Mouse (Mus musculus): ENCODE data around the gene Prim2. TPM values are rescaled to one million over a fixed set of nuclear protein-coding genes. Genes with fewer than 3 reads are reported as not detected.
A peak's percentile ranks its signal among the peaks of the same experiment; 100 is the strongest.

The Prim2 gene
- polyA plus RNA-seq, 1 experiment from 2014 or later: 21.5 TPM

GRCm38 (mm10) chr1:33565764-33566401, 103.7 kb downstream of the Prim2 start:
- no peak overlapping the region for H3K4me2 ChIP-seq

DNA sequence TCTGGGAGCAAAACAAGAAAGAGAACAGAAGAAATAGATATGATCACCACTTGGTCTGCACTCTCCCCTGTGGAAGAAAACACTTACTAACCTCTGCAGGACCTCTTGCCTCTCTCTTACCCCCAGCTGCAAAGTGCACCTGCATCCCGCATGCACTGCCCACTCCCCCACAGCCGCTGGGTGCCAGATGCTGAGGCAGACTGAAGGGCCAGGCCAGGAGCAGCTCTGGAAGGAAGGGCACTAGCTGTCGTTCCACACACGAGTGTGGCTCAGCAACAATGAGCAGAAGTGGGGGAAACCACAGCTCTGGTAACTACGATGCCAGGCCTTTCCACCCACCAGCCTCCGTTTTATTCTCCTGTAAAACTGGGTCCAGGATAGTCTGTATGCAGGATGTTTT, 105.6 kb downstream of the Prim2 start:
- Histone ChIP-seq H3K4me2 (no peak overlapping the region), H3K27me3 (no peaks in the 10 kb centered on the region), H3K4me3 (no peak overlapping the region), H3K27ac (replicated peaks) (no peak overlapping the region), H3K36me3 (no peaks in the 10 kb centered on the region), H3K9me3 (no peaks in the 10 kb centered on the region), H3K9ac (no peak overlapping the region), H3K4me1 (replicated peaks) (no peaks in the 10 kb centered on the region)
- no peak for ATAC-seq (ENCODE audit: low read depth)
- 82% methylated on average over 6 of the region's 6 CpGs for WGBS

More at GRCm38 (mm10) chr1:33565764-33566401, 103.7 kb downstream of the Prim2 start:
- no peaks in the 10 kb centered on the region for H3K27me3 ChIP-seq
- no peaks in the 10 kb centered on the region for H3K4me1 ChIP-seq (replicated peaks)
- H3K4me3 ChIP-seq: no peak overlapping the region
- 57% methylated on average over 7 of the region's 7 CpGs for WGBS
- H3K9ac ChIP-seq: no peak overlapping the region
- no peak for ATAC-seq (ENCODE audit: low read depth)
- H3K27ac ChIP-seq (replicated peaks): no peak overlapping the region
- no peaks in the 10 kb centered on the region for H3K9me3 ChIP-seq
- no peaks in the 10 kb centered on the region for H3K36me3 ChIP-seq

DNA sequence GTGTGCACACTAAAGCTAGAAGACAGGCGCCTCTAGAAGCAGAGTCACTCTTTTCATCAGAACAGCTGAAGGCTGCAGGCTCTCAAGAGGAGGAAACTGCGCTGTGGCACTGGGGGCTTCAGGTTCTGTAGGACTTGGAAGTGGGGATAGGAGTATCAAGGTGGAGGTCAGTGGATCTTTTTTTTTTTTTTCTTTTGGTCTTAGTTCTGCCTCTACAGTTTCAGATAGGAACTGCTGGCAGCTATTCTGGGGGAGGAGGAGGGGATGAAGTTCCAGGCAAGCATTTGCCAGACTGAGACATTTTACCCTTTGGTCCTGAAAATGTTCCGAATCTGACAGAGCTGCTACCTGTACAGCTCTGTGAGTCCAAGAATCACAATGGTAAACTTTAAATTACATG, 106.0 kb downstream of the Prim2 start:
- no peak for ATAC-seq (ENCODE audit: low read depth)
- no peak overlapping the region for H3K9ac ChIP-seq
- WGBS: 84% methylated on average over 3 of the region's 3 CpGs
- H3K4me3 ChIP-seq: no peak overlapping the region
- H3K27ac ChIP-seq (replicated peaks): no peak overlapping the region
- H3K4me1 ChIP-seq (replicated peaks): no peaks in the 10 kb centered on the region
- no peaks in the 10 kb centered on the region for H3K36me3 ChIP-seq
- H3K27me3 ChIP-seq: no peaks in the 10 kb centered on the region
- H3K9me3 ChIP-seq: no peaks in the 10 kb centered on the region
- H3K4me2 ChIP-seq: no peak overlapping the region

- Histone ChIP-seq H3K9me3 (no peaks in the 10 kb centered on the region), H3K4me1 (replicated peaks) (no peaks in the 10 kb centered on the region), H3K36me3 (no peaks in the 10 kb centered on the region), H3K27ac (replicated peaks) (no peak overlapping the region), H3K4me2 (no peak overlapping the region), H3K27me3 (no peaks in the 10 kb centered on the region), H3K4me3 (no peak overlapping the region), H3K9ac (no peak overlapping the region)
- no peak for ATAC-seq (ENCODE audit: low read depth)
- 91% methylated on average over 4 of the region's 4 CpGs for WGBS
Measured at GRCm38 (mm10) chr1:33556638-33557037, 113.0 kb downstream of the Prim2 start.

DNA sequence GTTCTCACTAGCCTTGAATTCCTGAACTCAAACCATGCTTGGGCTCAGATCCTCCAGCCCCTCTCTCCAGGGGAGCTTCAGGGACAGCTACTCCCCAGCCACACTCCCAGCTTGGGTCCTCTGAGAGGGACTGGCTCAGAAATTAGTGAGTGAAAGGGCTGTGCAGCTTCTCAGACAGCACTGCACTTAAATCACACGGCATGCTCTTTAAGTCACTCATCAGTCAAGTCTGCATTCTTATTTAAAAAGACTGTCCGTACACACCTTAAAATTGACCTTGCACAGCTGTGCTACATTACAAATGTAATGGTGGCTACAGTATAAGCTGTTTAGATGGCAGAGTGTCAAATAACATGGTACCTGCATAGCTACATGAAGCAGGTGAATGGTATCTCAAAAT, 114.0 kb downstream of the Prim2 start:
- WGBS: 54% methylated on average over 2 of the region's 2 CpGs
- Histone ChIP-seq H3K27ac (replicated peaks) (no peak overlapping the region), H3K9me3 (no peaks in the 10 kb centered on the region), H3K9ac (no peak overlapping the region), H3K36me3 (no peaks in the 10 kb centered on the region), H3K4me3 (no peak overlapping the region), H3K4me1 (replicated peaks) (no peaks in the 10 kb centered on the region), H3K4me2 (no peak overlapping the region), H3K27me3 (no peaks in the 10 kb centered on the region)
- no peak for ATAC-seq (ENCODE audit: low read depth)

- ATAC-seq (ENCODE audit: low read depth): no peak
- Histone ChIP-seq H3K9me3 (no peaks in the 10 kb centered on the region), H3K27ac (replicated peaks) (no peak overlapping the region), H3K27me3 (no peaks in the 10 kb centered on the region), H3K4me1 (replicated peaks) (no peaks in the 10 kb centered on the region), H3K4me3 (no peak overlapping the region), H3K9ac (no peak overlapping the region), H3K4me2 (no peak overlapping the region), H3K36me3 (no peaks in the 10 kb centered on the region)
- WGBS: 95% methylated on average over 9 of the region's 9 CpGs
Measured at GRCm38 (mm10) chr1:33551350-33551749, 118.2 kb downstream of the Prim2 start.

- no peaks in the 10 kb centered on the region for H3K4me1 ChIP-seq (replicated peaks)
- H3K27me3 ChIP-seq: no peaks in the 10 kb centered on the region
- no peaks in the 10 kb centered on the region for H3K9me3 ChIP-seq
- H3K36me3 ChIP-seq: no peaks in the 10 kb centered on the region
- 94% methylated on average over 7 of the region's 7 CpGs for WGBS
- no peak overlapping the region for H3K4me2 ChIP-seq
- H3K27ac ChIP-seq (replicated peaks): no peak overlapping the region
- no peak overlapping the region for H3K4me3 ChIP-seq
- H3K9ac ChIP-seq: no peak overlapping the region
- ATAC-seq (ENCODE audit: low read depth): no peak
Measured at GRCm38 (mm10) chr1:33541708-33542107, 127.9 kb downstream of the Prim2 start.

- H3K9ac ChIP-seq: no peak overlapping the region
- no peak overlapping the region for H3K27ac ChIP-seq (replicated peaks)
- 0 out of 2 replicates have a peak, but pooled peaks cover 3% of the 10 kb centered on the region for H3K9me3 ChIP-seq
- H3K4me3 ChIP-seq: no peak overlapping the region
- H3K36me3 ChIP-seq: no peaks in the 10 kb centered on the region
- no peak overlapping the region for H3K4me2 ChIP-seq
- no peaks in the 10 kb centered on the region for H3K4me1 ChIP-seq (replicated peaks)
- no peaks in the 10 kb centered on the region for H3K27me3 ChIP-seq
- no peak for ATAC-seq (ENCODE audit: low read depth)
Measured at GRCm38 (mm10) chr1:33537948-33538347, 131.6 kb downstream of the Prim2 start.

- Histone ChIP-seq H3K27me3 (no peaks in the 10 kb centered on the region), H3K9me3 (0 out of 2 replicates have a peak, but pooled peaks cover 3% of the 10 kb centered on the region), H3K27ac (replicated peaks) (no peak overlapping the region), H3K36me3 (no peaks in the 10 kb centered on the region), H3K4me2 (no peak overlapping the region), H3K4me1 (replicated peaks) (peaks cover 9% of the 10 kb centered on the region), H3K4me3 (no peak overlapping the region), H3K9ac (no peak overlapping the region)
- ATAC-seq (ENCODE audit: low read depth): no peak
- 94% methylated on average over 4 of the region's 4 CpGs for WGBS
Measured at GRCm38 (mm10) chr1:33536272-33537004, 133.2 kb downstream of the Prim2 start.

DNA sequence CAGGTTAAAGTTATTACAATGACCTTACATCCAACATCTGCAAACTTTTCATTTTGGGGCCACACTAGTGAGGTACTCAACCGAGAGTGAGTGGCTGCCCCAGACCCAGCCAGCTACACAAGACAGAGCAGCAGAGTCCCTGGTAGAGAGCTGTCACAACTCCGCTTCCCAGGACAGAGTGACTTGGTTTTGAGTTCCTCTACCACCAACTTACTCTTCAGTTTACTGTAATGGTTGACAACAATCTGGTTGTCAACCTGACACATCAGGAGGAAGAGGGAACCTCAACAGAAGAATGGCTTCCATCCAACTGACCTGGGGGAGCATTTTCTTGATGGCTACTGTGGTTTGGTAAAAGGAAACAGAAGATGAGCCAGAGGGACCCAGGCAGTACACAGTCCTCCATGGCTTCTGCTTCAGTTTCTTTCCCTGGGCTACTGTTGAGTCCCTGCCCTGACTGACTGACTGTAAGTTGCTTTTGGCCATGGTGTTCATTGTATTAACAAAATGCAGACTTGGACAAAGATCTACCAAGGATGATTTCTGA, 134.4 kb downstream of the Prim2 start:
- no peak overlapping the region for H3K9ac ChIP-seq
- 93% methylated on average over 2 of the region's 2 CpGs for WGBS
- H3K27me3 ChIP-seq: no peaks in the 10 kb centered on the region
- peaks cover 14% of the 10 kb centered on the region for H3K4me1 ChIP-seq (replicated peaks)
- H3K4me3 ChIP-seq: no peak overlapping the region
- ATAC-seq (ENCODE audit: low read depth): no peak
- H3K36me3 ChIP-seq: no peaks in the 10 kb centered on the region
- H3K27ac ChIP-seq (replicated peaks): no peak overlapping the region
- 0 out of 2 replicates have a peak, but pooled peaks cover 3% of the 10 kb centered on the region for H3K9me3 ChIP-seq
- no peak overlapping the region for H3K4me2 ChIP-seq

DNA sequence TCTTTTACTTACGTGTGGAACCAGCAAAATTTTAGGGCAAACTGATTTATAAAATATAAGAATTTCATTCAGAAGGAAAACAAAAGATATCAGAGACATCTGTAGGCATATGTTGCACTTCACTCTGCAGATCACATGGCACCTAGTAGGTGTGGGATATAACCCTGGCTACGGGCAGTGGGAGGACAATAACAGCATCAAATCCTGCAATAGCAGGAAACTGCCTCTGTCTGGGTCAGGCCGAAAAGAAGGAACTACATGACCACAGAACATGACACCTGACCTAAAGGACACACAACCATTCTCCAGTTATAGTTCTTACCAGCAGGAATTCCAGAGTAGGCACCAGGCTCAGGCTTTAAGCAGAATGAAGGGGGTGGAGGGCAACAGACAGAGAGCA, 137.7 kb downstream of the Prim2 start:
- no peak; the same call in 1 of the 2 replicates for ATAC-seq (ENCODE audit: low read depth)
- no peaks in the 10 kb centered on the region for H3K36me3 ChIP-seq
- no peaks in the 10 kb centered on the region for H3K27me3 ChIP-seq
- H3K4me2 ChIP-seq: no peak overlapping the region
- 62% methylated on average over 3 of the region's 3 CpGs for WGBS
- H3K9ac ChIP-seq: no peak overlapping the region
- 0 out of 2 replicates have a peak, but pooled peaks cover 3% of the 10 kb centered on the region for H3K9me3 ChIP-seq
- no peak overlapping the region for H3K4me3 ChIP-seq
- H3K4me1 ChIP-seq (replicated peaks): peaks cover 14% of the 10 kb centered on the region
- peak overlapping the region; percentile 65 for H3K27ac ChIP-seq (replicated peaks)

GRCm38 (mm10) chr1:33531097-33531856, 138.3 kb downstream of the Prim2 start:
- Histone ChIP-seq H3K27me3 (no peaks in the 10 kb centered on the region), H3K27ac (replicated peaks) (peak overlapping the region; percentile 65), H3K4me3 (no peak overlapping the region), H3K9ac (no peak overlapping the region), H3K4me1 (replicated peaks) (peaks cover 14% of the 10 kb centered on the region), H3K9me3 (no peaks in the 10 kb centered on the region), H3K36me3 (no peaks in the 10 kb centered on the region), H3K4me2 (no peak overlapping the region)
- ATAC-seq (ENCODE audit: low read depth): peak; percentile 94
- 50% methylated on average over 5 of the region's 5 CpGs for WGBS
